Mouse (Mus musculus) inflammation-experienced regulatory T-cells, adult 6 months (primary cell): Measurements from ENCODE around the gene Tbc1d14. TPM values are rescaled to one million over a fixed set of nuclear protein-coding genes. Genes with fewer than 3 reads are reported as not detected.

ENCODE experiments used
- ATAC-seq: one replicate; pipeline ENCODE4 v1.8.0; 2017
- polyA plus RNA-seq, 3 experiments: library from polyadenylated mRNA; unstranded; fragments of 100-300 nt; shearing (Covaris generic); gene quantifications; one replicate each; pipeline ENCODE4 v1.2.1; 2017

Gene Tbc1d14
- polyA plus RNA-seq = 10 to 100 TPM; 37.2 to 66.0 (median 57.9) TPM

GRCm38 (mm10) chr5:36593176-36593575, at the start of gene Tbc1d14:
TSS of gene Tbc1d14 (minus strand) at chr5:36593276.
- ATAC-seq = no peak

DNA sequence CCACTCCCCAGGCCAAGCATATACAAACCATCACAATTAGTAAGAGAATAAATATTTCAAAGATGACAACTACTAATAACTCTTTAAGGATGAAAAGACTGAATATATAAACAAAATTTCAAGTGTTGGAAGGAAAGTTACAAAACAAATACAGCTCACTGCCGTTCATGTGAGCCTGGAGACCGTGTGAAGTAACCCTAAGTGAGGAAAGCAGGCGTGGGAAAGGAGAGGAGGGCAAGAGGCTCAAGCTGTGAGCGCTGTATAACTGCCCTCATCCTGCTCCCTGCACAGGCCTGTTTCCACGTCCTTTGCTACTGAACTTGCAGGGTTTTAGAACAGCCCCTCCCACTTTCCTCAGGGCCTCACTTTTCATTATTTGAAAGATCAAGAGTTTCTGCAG, 32.5 kb upstream of the Tbc1d14 start:
- ATAC-seq = no peak

DNA sequence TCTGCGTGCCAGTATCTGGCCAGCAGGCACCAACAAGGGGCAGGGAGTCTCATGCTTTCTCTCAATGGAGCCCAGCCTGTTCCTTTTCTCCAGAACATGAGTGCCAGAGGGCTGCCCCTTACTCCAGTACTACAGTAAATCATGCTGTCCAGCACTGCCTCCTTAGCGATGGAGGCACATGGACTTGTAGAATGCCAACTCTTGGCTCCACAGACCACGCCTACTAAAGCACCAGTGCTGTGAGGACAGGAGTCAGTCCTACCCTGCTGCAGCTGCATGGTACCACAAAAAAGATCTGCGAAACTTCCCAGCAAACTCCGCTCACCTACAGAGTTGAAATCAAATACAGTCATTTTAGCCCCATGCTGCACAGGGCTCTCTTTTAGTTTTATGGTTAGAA, 30.6 kb upstream of the Tbc1d14 start:
- no peak for ATAC-seq

DNA sequence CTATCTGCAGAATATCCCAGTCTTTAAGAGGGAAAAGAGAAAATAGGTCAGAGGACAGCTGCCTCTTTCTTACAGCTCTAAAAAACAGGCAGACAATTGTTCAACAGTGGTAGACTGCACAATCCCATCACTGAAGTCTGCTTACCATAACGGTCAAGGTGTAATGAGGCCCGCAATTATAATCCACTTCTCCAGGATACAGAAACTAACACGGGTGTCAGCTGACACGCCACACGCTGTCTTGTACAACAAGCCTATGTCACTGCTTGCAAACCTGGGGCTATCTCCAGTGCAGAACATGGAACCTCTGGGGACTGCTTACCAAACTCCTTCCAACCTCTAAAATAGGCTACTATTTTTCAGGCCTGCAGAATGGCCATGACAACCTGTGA, 28.0 kb upstream of the Tbc1d14 start:
- ATAC-seq = no peak

GRCm38 (mm10) chr5:36620409-36621057, 27.5 kb upstream of the Tbc1d14 start:
- no peak for ATAC-seq

GRCm38 (mm10) chr5:36618890-36619289, 25.8 kb upstream of the Tbc1d14 start:
- ATAC-seq = no peak

GRCm38 (mm10) chr5:36618356-36618755, 25.3 kb upstream of the Tbc1d14 start:
- ATAC-seq = no peak

DNA sequence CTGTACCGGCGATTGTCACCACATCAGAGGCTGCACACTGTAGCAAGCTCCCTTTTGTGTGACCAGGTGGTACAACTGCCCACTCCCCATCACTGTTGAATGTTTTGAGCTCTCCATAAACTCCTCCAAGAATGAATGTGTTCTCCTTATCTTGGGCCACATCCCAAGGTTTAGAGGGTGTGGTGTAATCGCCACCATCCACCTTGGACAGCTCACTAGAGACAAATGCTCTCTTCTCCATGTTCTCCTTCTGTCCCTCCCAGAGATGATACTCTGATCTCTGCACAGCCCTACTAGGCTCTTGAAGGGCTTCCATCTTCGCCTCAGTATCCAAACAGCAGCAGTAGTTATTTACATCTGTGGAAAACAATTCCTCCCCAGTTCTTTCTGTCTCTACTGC, 21.0 kb upstream of the Tbc1d14 start:
- no peak for ATAC-seq

DNA sequence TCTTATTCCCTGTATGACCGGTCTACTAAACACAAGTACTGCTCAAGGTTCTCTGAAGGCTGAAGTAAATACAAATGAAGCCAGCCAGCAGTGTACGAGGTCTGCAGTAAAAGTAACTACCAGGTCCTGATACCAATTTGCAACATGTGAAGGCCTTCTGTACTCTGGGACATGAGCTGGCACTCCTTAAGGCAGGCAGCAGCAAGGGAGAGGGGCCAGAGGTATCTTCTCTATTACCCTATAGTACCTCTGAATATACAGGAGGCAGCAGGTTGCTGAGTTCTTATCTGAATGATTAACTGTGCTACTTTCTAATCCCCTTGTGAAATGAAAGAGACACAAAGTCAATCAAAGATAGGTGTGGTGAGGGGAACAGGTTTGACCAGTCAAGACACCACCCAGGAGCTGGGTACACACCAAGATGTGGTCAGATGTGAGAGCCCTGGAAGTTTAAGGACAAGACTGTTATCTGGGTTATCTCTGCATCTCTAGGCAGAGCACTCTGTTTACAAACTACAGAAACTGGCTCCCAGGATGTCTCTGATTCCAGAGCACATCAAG, 15.9 kb upstream of the Tbc1d14 start:
- ATAC-seq = no peak

DNA sequence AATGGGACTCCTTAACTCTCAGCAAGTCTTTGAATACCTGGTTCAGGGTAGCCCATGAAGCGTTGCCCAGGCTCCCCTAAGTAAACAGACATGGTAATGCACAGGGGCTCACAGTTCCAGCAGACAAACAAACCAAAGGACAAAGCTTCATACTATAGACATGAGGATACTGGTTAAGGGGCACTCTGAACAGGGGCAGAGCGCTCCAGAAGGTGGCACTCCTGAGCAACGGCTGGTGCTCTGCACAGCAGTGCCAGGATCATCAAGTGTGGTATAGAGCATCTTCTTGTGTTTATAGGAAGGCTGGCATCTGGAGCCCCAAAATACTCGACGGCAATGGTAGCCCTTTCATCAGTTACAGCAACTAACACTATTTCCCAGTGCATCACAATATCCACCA, 10.0 kb upstream of the Tbc1d14 start:
- ATAC-seq = peak; percentile 60

GRCm38 (mm10) chr5:36602028-36602427, 9.0 kb upstream of the Tbc1d14 start:
- no peak for ATAC-seq

- no peak for ATAC-seq
Measured at GRCm38 (mm10) chr5:36601492-36601891, 8.4 kb upstream of the Tbc1d14 start.

GRCm38 (mm10) chr5:36598883-36599282, 5.8 kb upstream of the Tbc1d14 start:
- ATAC-seq = no peak

- no peak for ATAC-seq
Measured at GRCm38 (mm10) chr5:36597653-36598052, 4.6 kb upstream of the Tbc1d14 start.

- ATAC-seq = no peak
Measured at GRCm38 (mm10) chr5:36596225-36596624, 3.1 kb upstream of the Tbc1d14 start.

DNA sequence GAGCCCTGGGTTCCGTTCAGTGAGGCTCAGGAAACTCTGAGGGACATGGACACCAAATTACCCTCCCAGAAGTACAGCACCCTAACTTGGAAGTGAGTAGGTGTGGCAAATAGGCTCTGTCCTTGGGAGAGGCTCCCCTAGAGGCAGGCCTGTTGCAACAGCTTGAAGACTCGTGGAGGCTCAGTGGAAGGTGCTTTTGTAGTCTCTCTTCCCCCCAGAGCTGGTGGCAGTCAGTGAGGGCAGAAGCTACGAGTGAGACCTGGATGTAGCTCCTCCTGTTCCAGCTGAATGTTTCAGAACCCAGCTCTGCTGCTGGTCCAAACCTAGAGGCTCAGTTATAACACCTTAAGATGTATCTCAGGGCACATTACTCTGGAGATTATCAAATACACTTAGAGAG, 2.0 kb upstream of the Tbc1d14 start:
- ATAC-seq = no peak

GRCm38 (mm10) chr5:36594344-36594743, 1.3 kb upstream of the Tbc1d14 start:
- ATAC-seq = no peak

GRCm38 (mm10) chr5:36590499-36590920, 2.6 kb downstream of the Tbc1d14 start:
- ATAC-seq = no peak

DNA sequence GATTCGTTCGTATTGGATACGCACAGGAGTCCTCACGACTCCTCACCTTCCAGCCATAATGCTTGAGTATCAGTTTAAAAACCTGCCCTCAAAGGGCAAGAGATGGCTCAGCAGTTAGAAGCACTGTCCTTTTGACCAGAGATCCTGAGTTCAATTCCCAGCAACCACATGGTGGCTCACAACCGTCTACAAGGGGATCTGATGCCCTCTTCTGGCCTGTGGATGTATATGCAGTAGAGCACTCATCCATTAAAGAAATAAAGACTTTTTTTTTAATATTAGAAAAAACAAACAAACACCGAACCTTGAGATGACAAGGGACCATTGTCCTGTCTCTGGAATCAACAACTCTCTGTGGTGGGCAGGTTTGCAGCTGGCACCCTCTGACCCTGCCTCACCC, 8.8 kb downstream of the Tbc1d14 start:
- ATAC-seq = no peak

DNA sequence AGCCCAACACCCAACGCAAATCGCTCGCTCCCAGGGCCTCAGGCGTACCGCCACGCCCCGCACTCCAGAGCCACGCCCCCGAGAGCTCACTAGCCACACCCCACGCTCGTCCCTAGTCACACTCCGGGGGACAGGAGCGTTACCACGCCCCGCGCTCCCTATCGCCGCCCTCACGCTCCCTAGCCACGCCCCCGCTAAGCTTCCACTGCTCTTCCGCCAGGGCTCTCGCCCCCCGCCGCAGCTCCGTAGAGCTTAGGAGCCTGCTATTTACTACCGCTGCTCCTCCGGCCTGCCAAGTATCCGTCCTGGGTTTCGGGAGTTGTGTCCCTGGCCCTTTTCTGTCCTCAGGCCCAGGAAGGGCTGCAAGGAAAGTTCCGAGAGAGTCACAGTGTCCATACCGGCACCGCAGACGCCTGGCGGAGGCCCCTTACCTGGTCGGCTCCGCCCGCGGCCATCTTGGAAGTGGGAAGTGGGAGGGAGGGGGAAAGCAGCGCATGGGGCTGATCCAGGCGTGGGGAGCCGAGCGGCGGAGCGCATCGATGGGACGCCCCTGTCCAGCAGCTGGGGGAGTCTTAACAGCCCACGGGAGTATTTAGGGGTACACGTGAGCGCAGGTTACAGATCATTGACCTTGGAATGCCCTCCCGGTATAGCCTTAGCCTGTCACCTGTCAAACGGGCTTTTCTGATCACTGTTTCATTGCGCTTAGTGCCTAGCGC, 11.0 kb downstream of the Tbc1d14 start:
- ATAC-seq = peak; percentile 96

- ATAC-seq = no peak
Measured at GRCm38 (mm10) chr5:36581259-36581923, 11.7 kb downstream of the Tbc1d14 start.

- ATAC-seq = no peak
Measured at GRCm38 (mm10) chr5:36579967-36580366, 13.1 kb downstream of the Tbc1d14 start.

- no peak for ATAC-seq
Measured at GRCm38 (mm10) chr5:36578982-36579381, 14.1 kb downstream of the Tbc1d14 start.

- no peak for ATAC-seq
Measured at GRCm38 (mm10) chr5:36576457-36576856, 16.6 kb downstream of the Tbc1d14 start.
